Mouse (Mus musculus): ENCODE measurements at regions not wholly inside any gene's neighbourhood (a gene's known extent, or its start where the extent isn't known, plus 50 kb on each side); places are given as distances from the start of the nearest gene placed in this dataset.

GRCm38 (mm10) chr13:45200511-45201120 is 122.1 kb downstream of the Gm9817 start:
- Histone ChIP-seq H3K27me3 (ENCODE audit: control insufficient read depth, insufficient read depth, low read length) (no peaks in the 10 kb centered on the region), H3K27ac (ENCODE audit: low read depth) (no peak overlapping the region), H3K4me2 (ENCODE audit: low read depth, low read length) (no peak overlapping the region), H3K4me1 (ENCODE audit: control insufficient read depth, insufficient read depth) (no peaks in the 10 kb centered on the region), H3K4me3 (ENCODE audit: low read depth, low read length) (no peak overlapping the region), H3K9ac (replicated peaks; ENCODE audit: low read depth, low read length) (no peak overlapping the region), H3K36me3 (replicated peaks; ENCODE audit: control insufficient read depth, insufficient read depth, low read length) (no peaks in the 10 kb centered on the region), H3K9me3 (replicated peaks; ENCODE audit: control insufficient read depth, low read length) (no peaks in the 10 kb centered on the region)
- TF ChIP-seq EP300 (IDR thresholded peaks at IDR 0.05; ENCODE audit: low read depth) = no peak
- TF ChIP-seq CTCF (IDR thresholded peaks at IDR 0.05; ENCODE audit: low read depth) = no peak
- ATAC-seq (ENCODE audit: insufficient read depth, low read depth) (no peak), DNase-seq (ENCODE audit: low spot score) (no peak)
- WGBS = 59% methylated on average over 9 of the region's 9 CpGs

- Histone ChIP-seq H3K9ac (replicated peaks; ENCODE audit: low read depth, low read length) (no peak overlapping the region), H3K9me3 (replicated peaks; ENCODE audit: control insufficient read depth, low read length) (no peaks in the 10 kb centered on the region), H3K4me2 (ENCODE audit: low read depth, low read length) (no peak overlapping the region), H3K4me1 (ENCODE audit: control insufficient read depth, insufficient read depth) (no peaks in the 10 kb centered on the region), H3K36me3 (replicated peaks; ENCODE audit: control insufficient read depth, insufficient read depth, low read length) (no peaks in the 10 kb centered on the region), H3K27ac (ENCODE audit: low read depth) (no peak overlapping the region), H3K27me3 (ENCODE audit: control insufficient read depth, insufficient read depth, low read length) (no peaks in the 10 kb centered on the region), H3K4me3 (ENCODE audit: low read depth, low read length) (no peak overlapping the region)
- no peak for TF ChIP-seq EP300 (IDR thresholded peaks at IDR 0.05; ENCODE audit: low read depth)
- no peak for TF ChIP-seq CTCF (IDR thresholded peaks at IDR 0.05; ENCODE audit: low read depth)
- 69% methylated on average over 6 of the region's 6 CpGs for whole genome bisulfite sequencing
- ATAC-seq (ENCODE audit: insufficient read depth, low read depth) = no peak
- no peak for DNase-seq (ENCODE audit: low spot score)
Observed at GRCm38 (mm10) chr13:45204856-45205255, 126.4 kb downstream of the Gm9817 start.

- no peaks in the 10 kb centered on the region for H3K36me3 ChIP-seq (replicated peaks; ENCODE audit: control insufficient read depth, insufficient read depth, low read length)
- no peak overlapping the region for H3K27ac ChIP-seq (ENCODE audit: low read depth)
- no peak overlapping the region for H3K4me3 ChIP-seq (ENCODE audit: low read depth, low read length)
- H3K9ac ChIP-seq (replicated peaks; ENCODE audit: low read depth, low read length) = no peak overlapping the region
- no peaks in the 10 kb centered on the region for H3K4me1 ChIP-seq (ENCODE audit: control insufficient read depth, insufficient read depth)
- TF ChIP-seq CTCF (IDR thresholded peaks at IDR 0.05; ENCODE audit: low read depth) = no peak
- no peak for TF ChIP-seq EP300 (IDR thresholded peaks at IDR 0.05; ENCODE audit: low read depth)
- DNase-seq (ENCODE audit: low spot score) = no peak
- 72% methylated on average over 5 of the region's 5 CpGs for WGBS
- H3K4me2 ChIP-seq (ENCODE audit: low read depth, low read length) = no peak overlapping the region
- H3K9me3 ChIP-seq (replicated peaks; ENCODE audit: control insufficient read depth, low read length) = no peaks in the 10 kb centered on the region
- H3K27me3 ChIP-seq (ENCODE audit: control insufficient read depth, insufficient read depth, low read length) = no peaks in the 10 kb centered on the region
- ATAC-seq (ENCODE audit: insufficient read depth, low read depth) = no peak
Observed at GRCm38 (mm10) chr13:45208540-45209197, 130.2 kb downstream of the Gm9817 start.

GRCm38 (mm10) chr13:45211241-45211640 is 132.7 kb downstream of the Gm9817 start:
- Histone ChIP-seq H3K27ac (ENCODE audit: low read depth) (no peak overlapping the region), H3K4me1 (ENCODE audit: control insufficient read depth, insufficient read depth) (no peaks in the 10 kb centered on the region), H3K9ac (replicated peaks; ENCODE audit: low read depth, low read length) (no peak overlapping the region), H3K4me2 (ENCODE audit: low read depth, low read length) (no peak overlapping the region), H3K27me3 (ENCODE audit: control insufficient read depth, insufficient read depth, low read length) (no peaks in the 10 kb centered on the region), H3K4me3 (ENCODE audit: low read depth, low read length) (no peak overlapping the region), H3K9me3 (replicated peaks; ENCODE audit: control insufficient read depth, low read length) (no peaks in the 10 kb centered on the region), H3K36me3 (replicated peaks; ENCODE audit: control insufficient read depth, insufficient read depth, low read length) (no peaks in the 10 kb centered on the region)
- DNase-seq (ENCODE audit: low spot score) (no peak), ATAC-seq (ENCODE audit: insufficient read depth, low read depth) (no peak)
- 82% methylated on average over 9 of the region's 9 CpGs for WGBS
- TF ChIP-seq EP300 (IDR thresholded peaks at IDR 0.05; ENCODE audit: low read depth) (no peak), CTCF (IDR thresholded peaks at IDR 0.05; ENCODE audit: low read depth) (no peak)

GRCm38 (mm10) chr13:45213116-45213834 is 134.8 kb downstream of the Gm9817 start:
- ATAC-seq (ENCODE audit: insufficient read depth, low read depth) (no peak), DNase-seq (ENCODE audit: low spot score) (no peak)
- TF ChIP-seq CTCF (IDR thresholded peaks at IDR 0.05; ENCODE audit: low read depth) = no peak
- no peak for TF ChIP-seq EP300 (IDR thresholded peaks at IDR 0.05; ENCODE audit: low read depth)
- Histone ChIP-seq H3K4me2 (ENCODE audit: low read depth, low read length) (no peak overlapping the region), H3K9ac (replicated peaks; ENCODE audit: low read depth, low read length) (no peak overlapping the region), H3K27me3 (ENCODE audit: control insufficient read depth, insufficient read depth, low read length) (no peaks in the 10 kb centered on the region), H3K4me3 (ENCODE audit: low read depth, low read length) (no peak overlapping the region), H3K9me3 (replicated peaks; ENCODE audit: control insufficient read depth, low read length) (no peaks in the 10 kb centered on the region), H3K4me1 (ENCODE audit: control insufficient read depth, insufficient read depth) (no peaks in the 10 kb centered on the region), H3K36me3 (replicated peaks; ENCODE audit: control insufficient read depth, insufficient read depth, low read length) (no peaks in the 10 kb centered on the region), H3K27ac (ENCODE audit: low read depth) (no peak overlapping the region)
- 32% methylated on average over 5 of the region's 5 CpGs for WGBS

All from heart, postnatal 0 days (tissue).